Mouse (Mus musculus) cerebellum, adult 8-10 months (tissue): Measurements from ENCODE around the gene Rela.

Experiments
- DNase-seq: peaks from one replicate; pipeline ENCODE4 v3.0.0; 2022

Rela gene

GRCm38 (mm10) chr19:5636571-5637041, 677 bp upstream of the Rela start:
- no peak for DNase-seq

GRCm38 (mm10) chr19:5638416-5639005, 1.2 kb downstream of the Rela start:
- DNase-seq = no peak

- no peak for DNase-seq
Measured at GRCm38 (mm10) chr19:5640339-5640738, 3.1 kb downstream of the Rela start.

GRCm38 (mm10) chr19:5641021-5641420, 3.7 kb downstream of the Rela start:
- no peak for DNase-seq

- DNase-seq = no peak
Measured at GRCm38 (mm10) chr19:5641641-5642040, 4.4 kb downstream of the Rela start.

- DNase-seq = no peak
Measured at GRCm38 (mm10) chr19:5645280-5645679, 8.0 kb downstream of the Rela start.

- DNase-seq = no peak
Measured at GRCm38 (mm10) chr19:5646731-5647330, 9.5 kb downstream of the Rela start.

GRCm38 (mm10) chr19:5647791-5648190, 10.5 kb downstream of the Rela start:
- DNase-seq = no peak

GRCm38 (mm10) chr19:5648401-5649297, 11.4 kb downstream of the Rela start:
- peak; percentile 57 for DNase-seq

- no peak for DNase-seq
Measured at GRCm38 (mm10) chr19:5649298-5649741, 12.0 kb downstream of the Rela start.

- no peak for DNase-seq
Measured at GRCm38 (mm10) chr19:5651502-5652274, 14.4 kb downstream of the Rela start.

- DNase-seq = no peak
Measured at GRCm38 (mm10) chr19:5652570-5652969, 15.3 kb downstream of the Rela start.

- no peak for DNase-seq
Measured at GRCm38 (mm10) chr19:5653969-5654719, 16.9 kb downstream of the Rela start.

- no peak for DNase-seq
Measured at GRCm38 (mm10) chr19:5654720-5655298, 17.5 kb downstream of the Rela start.

- DNase-seq = no peak
Measured at GRCm38 (mm10) chr19:5660942-5661751, 23.9 kb downstream of the Rela start.

- no peak for DNase-seq
Measured at GRCm38 (mm10) chr19:5662310-5662709, 25.0 kb downstream of the Rela start.

- peak; percentile 52 for DNase-seq
Measured at GRCm38 (mm10) chr19:5662981-5663913, 26.0 kb downstream of the Rela start, which contains the start of gene Sipa1. Sipa1 (minus strand) TSS chr19:5663707.

GRCm38 (mm10) chr19:5664669-5665257, 27.5 kb downstream of the Rela start:
- no peak for DNase-seq

- DNase-seq = no peak
Measured at GRCm38 (mm10) chr19:5665465-5665864, 28.2 kb downstream of the Rela start.
